Mouse (Mus musculus): ENCODE data around the gene Rprd1b. TPM values are rescaled to one million over a fixed set of nuclear protein-coding genes. Genes with fewer than 3 reads are reported as not detected.

The Rprd1b gene
- polyA plus RNA-seq, 1 experiment, result not detected

DNA sequence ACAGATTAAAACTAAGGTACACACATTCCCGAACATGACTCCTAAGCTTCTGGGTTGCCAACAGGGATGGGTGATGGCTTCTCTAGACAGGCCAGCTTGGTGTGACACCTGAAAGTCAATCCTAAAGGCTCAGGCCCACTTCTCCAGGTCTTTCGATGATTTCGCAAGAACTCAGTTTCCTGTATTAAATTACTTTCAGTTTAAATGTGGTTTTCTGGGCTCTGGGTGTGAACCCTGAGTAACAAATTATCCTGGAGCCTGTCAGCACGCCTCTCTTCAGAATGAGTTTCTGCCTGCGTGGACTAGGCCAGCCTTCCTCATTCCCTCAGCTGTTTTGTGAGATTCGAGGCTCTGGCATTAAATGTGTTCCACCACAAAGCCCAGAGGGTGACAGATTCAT lies 134.7 kb downstream of the Rprd1b start:
- no peaks in the 10 kb centered on the region for H3K4me1 ChIP-seq (ENCODE audit: control insufficient read depth, insufficient read depth, low read length)
- 87% methylated on average over 6 of the region's 6 CpGs for WGBS
- H3K27ac ChIP-seq (ENCODE audit: insufficient read depth, low read depth, low read length), result no peak overlapping the region
- TF ChIP-seq POLR2A (IDR thresholded peaks at IDR 0.05; ENCODE audit: insufficient read depth, low read depth, low read length) (no peak), CTCF (IDR thresholded peaks at IDR 0.05; ENCODE audit: insufficient read depth, low read depth, low read length) (no peak)
- H3K4me3 ChIP-seq (ENCODE audit: insufficient read depth, low read depth, low read length), result no peak overlapping the region

- TF ChIP-seq POLR2A (IDR thresholded peaks at IDR 0.05; ENCODE audit: insufficient read depth, low read depth, low read length), result no peak
- TF ChIP-seq CTCF (IDR thresholded peaks at IDR 0.05; ENCODE audit: insufficient read depth, low read depth, low read length), result no peak
- Histone ChIP-seq H3K4me1 (ENCODE audit: control insufficient read depth, insufficient read depth, low read length) (no peaks in the 10 kb centered on the region; the same call in 1 of the 2 replicates), H3K4me3 (ENCODE audit: insufficient read depth, low read depth, low read length) (no peak overlapping the region), H3K27ac (ENCODE audit: insufficient read depth, low read depth, low read length) (no peak overlapping the region)
- WGBS, result 77% methylated on average over 4 of the region's 4 CpGs
Measured at GRCm38 (mm10) chr2:158165776-158166175, 137.5 kb downstream of the Rprd1b start.

- no peak overlapping the region for H3K4me3 ChIP-seq (ENCODE audit: insufficient read depth, low read depth, low read length)
- no peaks in the 10 kb centered on the region; the same call in 1 of the 2 replicates for H3K4me1 ChIP-seq (ENCODE audit: control insufficient read depth, insufficient read depth, low read length)
- WGBS, result 86% methylated on average over 7 of the region's 7 CpGs
- TF ChIP-seq POLR2A (IDR thresholded peaks at IDR 0.05; ENCODE audit: insufficient read depth, low read depth, low read length) (no peak), CTCF (IDR thresholded peaks at IDR 0.05; ENCODE audit: insufficient read depth, low read depth, low read length) (no peak)
- H3K27ac ChIP-seq (ENCODE audit: insufficient read depth, low read depth, low read length), result no peak overlapping the region
Measured at GRCm38 (mm10) chr2:158166628-158167027, 138.3 kb downstream of the Rprd1b start.

DNA sequence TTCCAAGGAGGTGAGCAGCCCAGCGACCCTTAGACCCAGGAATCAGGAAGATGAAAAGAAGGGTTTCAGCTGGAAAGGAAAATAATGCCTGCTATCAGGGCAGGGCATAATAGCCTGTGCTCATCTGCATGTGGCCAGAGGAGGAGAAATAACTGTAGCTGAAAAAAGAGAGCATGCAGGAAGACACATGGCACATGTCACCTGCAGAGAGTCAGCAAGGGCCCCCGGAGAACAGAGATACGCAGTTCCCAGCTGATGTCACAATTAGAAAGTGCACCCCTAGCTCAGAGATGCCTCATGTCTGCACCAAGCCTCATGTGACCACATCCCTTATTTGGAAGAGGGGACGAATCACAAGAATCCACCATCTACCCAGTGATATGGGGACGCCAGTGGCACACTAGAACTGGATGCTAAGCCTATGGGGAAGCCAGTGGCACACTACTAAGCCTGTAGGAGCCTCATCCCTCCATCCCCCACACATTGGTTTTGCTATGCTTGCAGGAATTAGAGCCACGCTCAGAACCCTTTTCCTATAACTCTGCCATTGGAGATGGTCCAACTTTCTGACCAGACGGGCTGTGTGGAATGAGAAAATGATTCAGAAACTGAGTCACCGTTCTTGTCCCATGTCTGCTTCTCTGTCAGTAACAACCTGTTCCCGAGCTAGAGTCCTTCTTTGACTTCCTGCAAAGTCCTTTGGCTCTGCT lies 139.4 kb downstream of the Rprd1b start:
- Histone ChIP-seq H3K4me1 (ENCODE audit: control insufficient read depth, insufficient read depth, low read length) (no peaks in the 10 kb centered on the region; the same call in 1 of the 2 replicates), H3K27ac (ENCODE audit: insufficient read depth, low read depth, low read length) (no peak overlapping the region), H3K4me3 (ENCODE audit: insufficient read depth, low read depth, low read length) (no peak overlapping the region)
- 68% methylated on average over 9 of the region's 9 CpGs for WGBS
- TF ChIP-seq POLR2A (IDR thresholded peaks at IDR 0.05; ENCODE audit: insufficient read depth, low read depth, low read length) (no peak), CTCF (IDR thresholded peaks at IDR 0.05; ENCODE audit: insufficient read depth, low read depth, low read length) (no peak)

- H3K27ac ChIP-seq (ENCODE audit: insufficient read depth, low read depth, low read length), result no peak overlapping the region
- H3K4me1 ChIP-seq (ENCODE audit: control insufficient read depth, insufficient read depth, low read length), result no peaks in the 10 kb centered on the region; the same call in 1 of the 2 replicates
- 70% methylated on average over 8 of the region's 8 CpGs for WGBS
- no peak overlapping the region for H3K4me3 ChIP-seq (ENCODE audit: insufficient read depth, low read depth, low read length)
- TF ChIP-seq CTCF (IDR thresholded peaks at IDR 0.05; ENCODE audit: insufficient read depth, low read depth, low read length) (no peak), POLR2A (IDR thresholded peaks at IDR 0.05; ENCODE audit: insufficient read depth, low read depth, low read length) (no peak)
Measured at GRCm38 (mm10) chr2:158168741-158169211, 140.5 kb downstream of the Rprd1b start.

DNA sequence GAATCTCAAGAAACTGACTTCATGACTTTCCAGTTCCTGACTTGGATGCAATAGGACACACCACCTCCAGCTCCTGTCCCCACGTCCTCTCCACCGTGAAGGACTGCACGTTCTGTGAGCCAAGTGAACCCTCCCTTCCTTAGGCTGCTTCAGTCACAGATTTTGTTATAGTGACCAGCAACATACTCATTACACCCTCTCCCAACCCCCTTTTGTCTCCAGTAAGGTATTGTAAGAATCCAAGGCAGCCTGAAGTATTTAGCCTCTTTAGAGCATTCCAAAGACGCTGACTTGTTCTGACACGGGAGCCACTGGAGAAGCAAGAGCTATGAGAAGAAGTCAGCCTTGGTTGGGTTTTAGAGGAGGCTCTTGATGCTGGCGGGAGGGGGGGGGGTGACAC lies 141.1 kb downstream of the Rprd1b start:
- 84% methylated on average over 6 of the region's 6 CpGs for WGBS

DNA sequence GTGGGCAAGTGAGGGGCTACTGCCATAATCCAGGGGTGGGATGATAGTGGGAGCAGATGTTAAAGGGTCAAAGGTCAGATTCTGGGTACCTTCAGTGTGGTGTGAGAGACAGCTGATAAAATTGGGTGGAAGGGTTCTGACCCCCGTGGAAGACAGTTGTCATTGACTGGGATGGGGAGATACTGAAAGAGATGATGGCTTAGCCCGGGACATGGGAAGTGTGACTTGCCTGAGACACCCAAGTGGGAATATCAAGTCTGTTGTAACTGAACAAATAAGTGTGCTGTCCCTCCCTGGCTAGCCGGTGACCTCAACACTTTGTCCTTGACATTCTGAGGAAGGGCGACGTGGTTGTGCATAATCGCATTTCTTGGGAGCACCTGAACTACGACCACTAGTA lies 141.5 kb downstream of the Rprd1b start:
- Histone ChIP-seq H3K27ac (ENCODE audit: insufficient read depth, low read depth, low read length) (no peak overlapping the region), H3K4me1 (ENCODE audit: control insufficient read depth, insufficient read depth, low read length) (no peaks in the 10 kb centered on the region; the same call in 1 of the 2 replicates)

More for the DNA sequence above, 141.1 kb downstream of the Rprd1b start:
- H3K4me3 ChIP-seq (ENCODE audit: insufficient read depth, low read depth, low read length), result no peak overlapping the region
- no peak overlapping the region for H3K27ac ChIP-seq (ENCODE audit: insufficient read depth, low read depth, low read length)
- TF ChIP-seq CTCF (IDR thresholded peaks at IDR 0.05; ENCODE audit: insufficient read depth, low read depth, low read length) (no peak), POLR2A (IDR thresholded peaks at IDR 0.05; ENCODE audit: insufficient read depth, low read depth, low read length) (no peak)
- H3K4me1 ChIP-seq (ENCODE audit: control insufficient read depth, insufficient read depth, low read length), result no peaks in the 10 kb centered on the region; the same call in 1 of the 2 replicates

GRCm38 (mm10) chr2:158170394-158170793 lies 142.1 kb downstream of the Rprd1b start:
- TF ChIP-seq POLR2A (IDR thresholded peaks at IDR 0.05; ENCODE audit: insufficient read depth, low read depth, low read length), result no peak
- no peak for TF ChIP-seq CTCF (IDR thresholded peaks at IDR 0.05; ENCODE audit: insufficient read depth, low read depth, low read length)
- H3K27ac ChIP-seq (ENCODE audit: insufficient read depth, low read depth, low read length), result no peak overlapping the region
- H3K4me1 ChIP-seq (ENCODE audit: control insufficient read depth, insufficient read depth, low read length), result no peaks in the 10 kb centered on the region; the same call in 1 of the 2 replicates
- no peak overlapping the region for H3K4me3 ChIP-seq (ENCODE audit: insufficient read depth, low read depth, low read length)
- 92% methylated on average over 2 of the region's 2 CpGs for WGBS

More for the DNA sequence above, 141.5 kb downstream of the Rprd1b start:
- no peak overlapping the region for H3K4me3 ChIP-seq (ENCODE audit: insufficient read depth, low read depth, low read length)
- TF ChIP-seq CTCF (IDR thresholded peaks at IDR 0.05; ENCODE audit: insufficient read depth, low read depth, low read length) (no peak), POLR2A (IDR thresholded peaks at IDR 0.05; ENCODE audit: insufficient read depth, low read depth, low read length) (no peak)
- 95% methylated on average over 7 of the region's 7 CpGs for WGBS

DNA sequence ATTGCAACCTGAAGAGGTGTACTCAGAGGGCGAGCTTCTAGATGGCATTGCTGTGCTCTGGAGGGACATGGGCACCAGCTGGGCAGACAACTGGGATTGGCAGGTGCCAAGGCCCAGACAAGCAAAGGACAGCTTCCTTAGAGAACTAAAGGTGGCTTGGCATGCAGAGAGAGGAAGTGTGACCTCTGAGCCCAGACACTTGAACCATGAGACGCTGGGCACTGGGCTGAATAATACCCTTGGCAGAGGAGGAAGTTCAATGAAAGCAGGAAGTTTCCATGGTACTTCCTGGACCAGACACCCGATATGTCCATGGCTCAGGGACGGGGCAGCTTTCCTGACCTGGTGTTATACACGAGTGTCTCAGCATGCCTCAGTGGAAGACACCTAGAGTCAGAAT lies 146.1 kb downstream of the Rprd1b start:
- no peak overlapping the region for H3K27ac ChIP-seq (ENCODE audit: insufficient read depth, low read depth, low read length)
- no peak overlapping the region for H3K4me3 ChIP-seq (ENCODE audit: insufficient read depth, low read depth, low read length)
- H3K4me1 ChIP-seq (ENCODE audit: control insufficient read depth, insufficient read depth, low read length), result peaks cover 16% of the 10 kb centered on the region; the same call in 1 of the 2 replicates
- 89% methylated on average over 5 of the region's 5 CpGs for WGBS
- TF ChIP-seq CTCF (IDR thresholded peaks at IDR 0.05; ENCODE audit: insufficient read depth, low read depth, low read length) (no peak), POLR2A (IDR thresholded peaks at IDR 0.05; ENCODE audit: insufficient read depth, low read depth, low read length) (no peak)
